Mouse (Mus musculus): ENCODE measurements at regions not wholly inside any gene's neighbourhood (a gene's known extent, or its start where the extent isn't known, plus 50 kb on each side); places are given as distances from the start of the nearest gene placed in this dataset.

DNA sequence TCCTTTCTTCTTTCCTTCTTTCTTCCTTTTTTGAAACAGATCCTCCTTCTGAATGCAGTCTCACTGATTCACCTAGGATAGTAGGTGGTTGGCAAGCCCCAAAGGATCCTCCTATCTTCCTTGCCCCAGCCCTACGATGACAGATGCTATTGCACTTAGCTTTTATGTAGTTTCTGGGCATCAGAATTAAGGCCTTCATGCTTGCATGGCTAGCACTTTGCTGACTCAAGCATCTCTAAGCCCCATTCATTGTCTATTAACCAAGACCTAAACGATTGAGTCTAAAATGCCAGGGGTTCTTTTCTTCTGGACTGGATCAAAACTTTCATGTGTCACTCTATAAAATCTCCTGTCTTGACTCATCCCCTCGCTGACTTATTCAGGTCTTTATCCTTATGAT is 217.3 kb upstream of the Tnp1 start:
- DNase-seq (ENCODE audit: low spot score in 2 of 2) = no peak

DNA sequence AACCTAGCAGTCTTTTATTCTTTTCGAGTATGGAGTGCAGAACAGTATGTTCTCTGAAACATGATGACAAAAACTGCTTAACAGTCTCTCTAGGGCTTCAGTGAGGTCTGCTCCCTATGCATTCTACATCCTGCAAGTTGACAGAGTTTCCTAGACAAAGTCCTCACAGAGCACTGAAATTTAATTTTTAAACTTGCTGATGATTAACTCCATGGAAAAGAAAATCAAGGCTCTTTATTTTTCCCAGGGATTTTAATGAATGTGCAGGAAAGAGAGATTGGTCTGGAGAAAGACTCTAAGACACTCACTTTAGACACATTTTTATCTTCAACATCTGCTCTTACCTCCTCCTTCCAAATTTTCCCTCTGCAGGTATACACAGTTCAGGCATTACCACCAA is 214.9 kb upstream of the Tnp1 start:
- DNase-seq (ENCODE audit: low spot score in 2 of 2) = no peak

DNA sequence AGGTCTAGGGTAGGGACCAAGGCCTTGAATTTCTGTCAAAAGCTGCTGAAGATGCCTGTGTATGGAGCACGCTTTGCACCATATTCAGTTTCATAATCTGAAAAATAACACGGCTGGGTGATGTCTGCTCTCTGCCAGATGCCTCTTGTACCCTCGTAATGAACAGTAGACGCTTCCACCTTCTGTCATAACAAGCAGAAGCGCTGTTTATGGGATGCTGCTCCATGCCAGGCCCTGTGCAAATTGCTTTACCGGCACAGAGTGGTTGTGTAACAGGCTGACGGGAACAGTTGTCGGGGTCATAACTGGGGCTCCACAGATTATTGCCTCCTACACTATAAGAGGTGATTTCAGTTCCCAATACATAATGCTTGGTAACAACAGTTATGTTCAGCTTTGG is 211.5 kb upstream of the Tnp1 start:
- peak; percentile 64 to 72 for DNase-seq (ENCODE audit: low spot score in 2 of 2)

DNA sequence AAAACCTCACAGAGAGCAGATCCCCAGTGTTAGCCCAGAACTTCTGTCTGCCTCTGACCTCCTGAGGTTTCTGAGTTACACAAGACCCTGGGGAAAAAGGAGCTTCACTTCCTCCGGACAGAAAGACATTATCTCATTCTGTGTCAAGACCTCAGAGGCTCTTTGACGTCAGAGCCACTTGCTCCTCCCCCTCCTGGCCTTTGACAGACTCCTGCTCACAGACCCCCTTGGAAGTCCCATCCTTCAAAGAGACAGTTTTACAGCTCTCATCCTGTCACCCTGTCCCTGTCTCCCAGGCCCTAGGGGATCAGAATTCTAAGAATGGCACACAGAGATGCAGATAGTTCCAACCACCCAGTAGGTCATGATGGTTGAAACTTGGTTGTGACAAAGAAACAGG is 206.2 kb upstream of the Tnp1 start:
- no peak for DNase-seq (ENCODE audit: low spot score in 2 of 2)

DNA sequence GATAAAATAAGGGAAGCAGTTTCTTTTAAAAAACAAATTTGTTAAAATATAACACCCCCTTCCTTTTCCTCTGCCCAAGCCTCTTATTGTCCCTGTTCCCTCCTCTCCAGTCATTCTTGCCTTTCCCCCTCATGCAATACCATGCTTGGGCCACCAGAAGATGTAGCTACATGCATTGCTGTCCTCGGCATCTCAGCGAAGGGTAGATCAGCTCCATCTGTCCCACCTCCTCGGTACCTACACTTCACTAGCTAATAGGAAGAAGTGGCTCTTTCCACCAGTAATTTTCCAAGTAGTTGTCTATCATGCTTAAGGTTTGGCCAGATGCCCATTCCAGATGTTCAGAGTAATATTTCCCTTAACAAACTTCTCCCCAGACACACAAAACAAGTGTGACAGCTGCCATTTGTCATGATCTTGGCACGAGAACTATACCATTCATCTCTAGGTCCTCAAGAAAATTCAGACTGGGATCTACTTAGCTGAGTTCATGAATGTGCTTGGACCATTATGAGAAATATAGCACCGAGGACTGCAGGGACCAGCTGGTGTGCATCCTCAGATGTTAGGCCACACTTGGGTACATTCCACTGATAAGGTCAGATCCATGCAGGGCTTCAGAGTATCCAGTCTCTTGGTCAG is 198.7 kb upstream of the Tnp1 start:
- DNase-seq (ENCODE audit: low spot score in 2 of 2) = no peak

DNA sequence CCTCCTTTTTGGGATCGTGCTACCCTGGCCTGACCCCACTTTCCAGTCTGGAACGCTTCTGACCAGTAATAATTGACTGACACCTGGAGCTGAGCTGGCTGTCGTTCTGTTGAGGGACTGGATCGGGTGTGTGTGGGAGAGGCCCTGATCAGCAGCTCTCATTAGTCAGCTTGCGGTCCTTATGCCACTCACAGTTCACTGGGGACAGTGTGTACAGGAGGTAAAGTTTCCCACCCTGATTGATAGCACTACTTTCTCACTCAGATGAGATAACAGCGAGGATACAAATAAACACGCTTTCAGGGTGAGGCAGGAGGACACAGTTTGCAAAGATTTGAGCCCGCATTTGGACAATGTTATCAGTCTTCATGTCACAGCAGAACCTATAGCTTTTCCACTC is 191.7 kb upstream of the Tnp1 start:
- DNase-seq (ENCODE audit: low spot score in 2 of 2) = peak in 1 of 2 experiments; percentile 5

DNA sequence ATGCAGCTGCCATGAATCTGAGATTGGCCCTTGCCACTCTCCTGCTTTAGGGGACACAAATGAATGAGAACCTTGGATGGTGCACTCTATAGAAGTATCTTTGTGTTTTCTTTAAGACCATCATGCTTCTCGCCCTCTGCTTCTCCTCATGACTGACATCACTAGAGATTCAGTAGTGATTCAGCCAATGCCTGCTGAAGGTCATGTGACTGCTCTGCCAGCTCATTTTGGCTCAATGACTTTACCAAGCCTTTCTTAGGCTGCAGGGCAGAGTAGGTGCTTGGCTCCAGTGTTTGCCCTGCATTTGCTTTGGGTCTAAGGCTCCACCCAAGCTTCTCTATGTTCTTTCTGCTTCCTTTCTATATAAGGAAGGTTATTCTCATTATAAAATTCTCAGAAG is 190.1 kb upstream of the Tnp1 start:
- no peak for DNase-seq (ENCODE audit: low spot score in 2 of 2)

DNA sequence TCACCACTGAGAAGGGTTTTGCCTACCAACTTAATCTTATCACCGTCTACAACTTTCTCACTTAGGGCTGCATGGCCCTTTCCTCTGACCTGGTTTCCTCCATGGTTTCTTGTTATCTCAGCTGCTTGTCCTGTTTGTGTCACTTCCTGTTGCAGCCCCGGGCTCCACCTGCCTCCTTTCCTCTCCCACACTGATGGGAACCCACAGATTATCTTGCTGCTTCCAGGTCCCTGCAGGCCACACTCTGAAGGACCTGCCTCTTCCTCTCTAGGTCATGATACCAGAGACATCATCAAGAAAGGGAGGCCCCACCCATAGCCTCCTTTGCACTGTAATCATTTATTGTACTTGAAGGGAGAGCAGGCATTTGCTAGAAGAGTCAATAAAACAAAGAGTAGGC is 184.4 kb upstream of the Tnp1 start:
- DNase-seq (ENCODE audit: low spot score in 2 of 2) = no peak

DNA sequence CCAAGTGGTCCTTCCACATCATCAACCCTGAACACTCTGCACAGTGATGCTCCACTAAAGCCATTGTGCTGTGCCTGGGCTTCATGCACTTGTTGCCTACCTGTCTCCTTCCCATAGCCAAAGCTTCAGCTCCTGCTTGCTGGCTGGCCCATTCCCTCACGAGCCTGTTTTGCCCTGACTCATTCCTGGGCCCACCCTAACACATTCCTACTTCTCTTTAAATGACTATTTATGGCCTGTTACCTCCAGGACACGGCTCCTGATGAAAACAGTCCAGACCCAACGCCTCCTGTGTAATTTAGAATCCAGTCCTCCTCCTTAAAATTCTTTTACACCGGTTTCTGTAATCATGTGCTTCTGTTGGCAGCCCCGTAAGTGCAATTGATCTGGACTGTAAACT is 175.1 kb upstream of the Tnp1 start:
- DNase-seq (ENCODE audit: low spot score in 2 of 2) = no peak

DNA sequence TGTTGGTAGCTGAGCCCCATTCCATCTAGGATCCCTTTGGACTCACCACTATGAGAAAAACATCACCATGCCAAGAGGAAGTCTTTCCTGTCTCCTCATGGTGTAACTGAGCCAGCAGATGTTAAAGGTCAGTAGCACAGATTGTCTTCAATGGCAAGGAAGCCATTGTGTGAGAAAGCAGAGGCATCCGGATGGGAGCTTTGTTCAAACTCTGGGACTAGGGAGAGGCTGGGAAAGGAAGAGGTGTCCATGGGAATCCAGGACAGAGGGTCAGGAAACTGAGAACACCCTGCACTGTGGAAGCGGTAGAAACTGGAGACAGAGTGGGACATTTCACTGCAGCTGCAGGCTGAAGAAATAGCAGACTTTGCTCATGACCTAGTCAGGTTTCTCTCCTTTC is 173.1 kb upstream of the Tnp1 start:
- no peak for DNase-seq (ENCODE audit: low spot score in 2 of 2)

DNA sequence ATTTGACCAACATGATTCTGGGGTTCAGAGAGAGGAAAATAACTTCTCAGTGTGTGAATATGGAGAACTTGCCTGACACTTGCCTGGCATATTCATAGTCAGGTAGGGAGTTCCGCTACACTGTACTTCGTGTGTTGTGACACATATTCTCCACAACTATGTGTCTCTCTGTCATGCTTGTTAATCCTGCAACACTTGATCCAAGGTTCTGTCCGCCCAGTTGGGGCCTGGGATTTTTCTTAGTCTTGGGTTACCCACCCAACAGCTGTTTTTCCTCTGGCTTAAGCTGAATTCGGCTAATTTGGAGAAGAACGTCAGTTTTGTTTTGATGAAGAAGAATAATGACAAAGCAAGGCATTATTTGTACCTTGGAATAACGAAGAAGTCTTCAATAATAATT is 168.8 kb upstream of the Tnp1 start:
- DNase-seq (ENCODE audit: low spot score in 2 of 2) = no peak

DNA sequence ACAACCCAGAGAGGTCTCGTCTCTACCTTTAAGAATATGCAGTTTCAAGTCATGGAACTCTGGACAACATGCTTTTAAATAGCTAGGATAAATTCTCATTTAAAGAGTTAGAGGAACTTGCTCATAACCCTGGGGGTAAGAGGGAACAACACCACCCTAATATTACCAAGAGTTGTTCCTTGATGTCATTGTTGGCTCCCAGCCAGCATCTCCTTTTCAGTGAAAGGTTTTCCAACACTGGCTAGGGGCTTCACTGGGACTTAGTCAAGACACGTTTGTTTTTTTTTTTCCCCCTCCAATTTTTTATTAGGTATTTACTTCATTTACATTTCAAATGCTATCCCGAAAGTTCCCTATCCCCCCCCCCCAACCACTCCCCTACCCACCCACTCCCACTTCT is 163.1 kb upstream of the Tnp1 start:
- no peak for DNase-seq (ENCODE audit: low spot score in 2 of 2)

DNA sequence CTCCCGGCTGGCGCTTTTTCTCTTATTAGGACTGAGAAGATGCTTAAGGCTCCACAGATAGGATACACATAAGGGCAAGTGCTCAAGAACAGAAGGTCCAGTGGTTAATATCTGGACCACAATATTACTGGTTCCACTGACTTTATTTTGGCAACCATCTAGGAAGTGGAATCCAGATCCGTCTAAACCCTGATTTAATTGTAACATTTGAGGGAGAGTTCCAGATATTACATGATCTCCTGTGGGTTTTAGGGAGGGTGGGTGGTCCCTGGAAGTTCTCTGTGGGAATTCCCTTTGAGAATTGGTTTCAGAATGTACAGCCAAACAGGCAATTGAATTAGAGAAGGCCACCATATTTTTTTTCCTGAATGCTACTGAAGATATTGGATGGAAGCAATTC is 161.4 kb upstream of the Tnp1 start:
- DNase-seq (ENCODE audit: low spot score in 2 of 2) = no peak

DNA sequence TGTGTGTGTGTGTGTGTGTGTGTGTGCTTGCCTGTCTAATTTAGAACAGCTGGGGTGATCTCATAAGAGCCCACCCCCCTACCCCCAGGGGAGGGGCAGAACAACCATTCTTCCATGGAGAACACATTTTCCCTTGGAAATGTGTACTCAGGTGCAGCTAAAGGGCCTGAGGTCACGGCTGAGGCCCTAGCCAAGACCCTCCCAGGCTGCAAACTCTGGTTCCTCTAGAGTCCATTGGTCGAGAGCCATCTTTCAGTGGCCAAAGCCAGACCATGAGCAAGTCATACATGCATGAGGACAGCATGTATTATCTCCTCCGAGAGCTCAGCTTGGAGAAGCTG is 154.9 kb upstream of the Tnp1 start:
- no peak for DNase-seq (ENCODE audit: low spot score in 2 of 2)

DNA sequence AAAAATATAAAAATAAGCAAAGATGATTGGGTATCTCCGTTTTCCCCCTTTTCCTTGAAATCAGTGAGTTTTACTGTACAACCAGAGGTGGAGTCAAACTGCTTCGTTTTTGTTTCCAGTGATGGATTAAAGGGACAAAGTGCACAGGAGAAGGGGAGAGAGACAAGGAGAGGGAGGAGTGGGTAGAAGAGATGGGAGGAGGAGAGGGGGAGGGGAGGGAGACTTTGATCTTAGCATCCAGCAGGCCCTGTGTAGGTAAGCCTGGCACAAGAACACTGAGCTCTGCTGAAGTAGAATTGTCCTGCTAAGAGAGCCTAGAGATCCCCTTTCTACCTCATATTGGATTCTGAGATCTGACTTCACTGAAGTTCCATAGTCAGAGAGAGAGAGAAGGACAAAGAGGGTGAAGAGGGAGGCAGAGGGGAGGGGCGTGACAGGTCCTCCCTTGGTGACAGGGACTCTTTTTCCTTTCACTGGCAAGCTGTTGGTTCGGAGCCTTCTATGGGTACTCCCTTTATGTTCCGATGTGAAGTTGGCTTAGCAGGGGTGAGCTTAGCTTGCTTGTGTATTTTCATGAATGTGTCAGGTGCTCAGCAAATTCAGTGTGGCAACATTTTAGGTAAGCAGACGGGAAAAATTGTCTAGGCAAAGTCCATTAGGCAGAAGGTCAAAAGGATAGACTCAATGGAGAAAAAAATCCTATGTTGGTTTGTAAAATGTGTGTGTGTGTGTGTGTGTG is 154.4 kb upstream of the Tnp1 start:
- DNase-seq (ENCODE audit: low spot score in 2 of 2) = no peak

DNA sequence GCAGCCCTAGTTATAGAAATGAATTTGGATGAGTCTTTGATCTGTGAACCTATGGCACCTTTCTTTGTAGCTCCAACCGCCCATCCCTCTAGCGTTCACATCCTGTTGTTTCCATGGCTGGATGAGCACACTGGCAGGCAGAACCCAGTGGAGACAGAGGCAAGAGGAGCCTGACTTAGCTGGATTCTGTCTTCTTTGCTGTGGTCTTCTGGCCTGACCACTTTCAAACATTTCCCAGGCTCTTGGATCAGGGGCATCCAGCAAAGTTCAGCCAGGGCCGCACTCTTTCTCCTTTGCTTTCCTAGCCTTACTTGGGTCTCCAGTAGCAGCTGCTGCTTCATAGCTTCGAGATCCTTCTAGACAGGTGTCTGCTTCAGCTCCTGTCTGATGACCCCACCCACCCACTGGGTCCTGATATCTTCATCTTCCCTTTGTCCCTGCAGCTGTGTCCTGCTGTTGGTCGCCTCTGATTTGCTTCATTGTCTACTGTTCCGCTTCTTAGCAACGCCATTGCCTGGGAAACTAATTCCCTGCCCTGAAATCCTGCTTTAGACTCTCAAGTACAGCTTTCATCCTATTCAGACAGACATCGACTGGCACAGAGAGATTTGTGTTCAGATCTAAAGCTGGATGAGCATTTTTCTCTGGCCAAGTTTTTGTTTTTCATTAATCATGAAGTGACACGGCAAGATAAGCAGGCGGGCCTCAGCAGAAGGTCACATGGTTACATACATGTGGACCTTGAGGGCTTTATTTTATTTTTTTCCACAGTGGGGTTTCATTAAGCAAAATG is 153.6 kb upstream of the Tnp1 start:
- peak; percentile 6 to 15 for DNase-seq (ENCODE audit: low spot score in 2 of 2)

DNA sequence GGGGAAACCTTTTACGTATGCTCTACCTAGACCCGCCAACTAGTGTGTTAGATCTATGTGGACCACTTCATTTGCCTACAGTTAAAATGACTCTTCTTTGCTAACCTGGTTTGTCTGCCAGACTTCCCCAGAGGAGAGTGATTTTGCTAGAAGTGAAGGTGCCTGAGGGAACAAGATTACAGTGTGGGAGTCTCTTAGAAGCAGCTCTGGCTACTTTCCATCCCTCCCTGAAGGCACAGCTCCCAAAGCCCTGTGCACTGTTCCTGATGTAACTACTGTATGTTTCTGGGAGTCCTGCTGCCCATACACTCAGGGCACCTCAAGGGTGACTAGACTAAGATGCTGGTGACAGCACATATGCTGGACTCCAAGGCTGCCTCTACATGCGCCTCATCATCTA is 144.5 kb upstream of the Tnp1 start:
- DNase-seq (ENCODE audit: low spot score in 2 of 2) = no peak

DNA sequence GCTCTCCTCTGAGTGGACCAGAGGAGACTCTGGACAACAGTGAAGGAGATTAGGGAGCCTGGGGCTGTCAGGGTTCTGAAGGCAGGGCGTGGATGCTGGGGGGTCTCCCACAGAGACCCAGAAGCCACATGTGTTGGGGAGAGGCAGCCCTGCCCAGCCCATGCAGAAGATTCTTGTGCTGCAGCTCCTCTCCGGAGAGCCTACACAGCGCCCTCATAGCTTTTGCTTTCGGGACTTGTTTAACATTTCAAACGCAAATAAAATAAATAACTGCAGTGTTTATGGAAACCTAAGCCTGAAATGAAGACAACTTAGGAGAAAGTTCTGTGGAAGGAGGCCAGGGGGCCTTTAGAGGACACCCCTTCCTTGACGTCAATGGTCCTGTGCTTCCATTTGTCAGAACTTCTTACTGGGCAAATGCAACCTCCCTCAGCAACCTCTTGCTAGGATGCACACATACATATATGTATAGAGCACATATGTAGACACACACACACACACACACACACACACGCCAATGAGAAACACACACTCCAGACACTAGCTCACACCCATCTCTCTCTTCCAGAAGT is 143.8 kb upstream of the Tnp1 start:
- DNase-seq (ENCODE audit: low spot score in 2 of 2) = no peak

DNA sequence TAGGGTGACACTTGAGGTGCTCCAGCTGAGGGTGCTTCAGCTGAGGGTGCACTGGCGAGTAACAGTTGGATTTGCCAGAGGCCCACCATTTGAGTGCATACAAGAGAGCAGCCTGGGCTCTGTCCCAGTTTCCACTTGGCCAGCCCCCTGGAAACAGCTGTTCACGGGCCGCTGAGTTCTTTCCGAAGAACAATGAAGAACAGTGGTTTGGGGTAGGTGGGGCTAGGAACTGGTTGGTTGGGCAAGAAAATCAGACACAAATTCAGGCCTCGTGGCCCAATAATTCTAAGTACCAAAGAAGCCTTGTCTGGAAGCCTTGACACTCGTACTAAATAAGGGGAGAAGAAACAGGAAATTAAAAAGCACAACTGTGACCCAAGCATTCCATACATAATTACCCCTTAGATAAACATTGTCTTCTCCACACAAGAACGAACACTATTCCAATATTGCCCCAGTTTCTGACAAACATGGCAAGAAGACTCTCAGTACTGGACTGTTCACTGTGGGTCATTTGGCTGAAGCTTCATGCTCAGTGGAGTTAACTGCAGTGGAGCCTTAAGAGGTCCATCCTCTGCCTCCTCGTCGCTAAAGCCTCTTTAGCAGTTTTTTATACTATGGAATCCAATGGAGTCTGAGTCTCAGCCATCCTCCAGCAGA is 137.9 kb upstream of the Tnp1 start:
- DNase-seq (ENCODE audit: low spot score in 2 of 2) = peak in 1 of 2 experiments; percentile 9

DNA sequence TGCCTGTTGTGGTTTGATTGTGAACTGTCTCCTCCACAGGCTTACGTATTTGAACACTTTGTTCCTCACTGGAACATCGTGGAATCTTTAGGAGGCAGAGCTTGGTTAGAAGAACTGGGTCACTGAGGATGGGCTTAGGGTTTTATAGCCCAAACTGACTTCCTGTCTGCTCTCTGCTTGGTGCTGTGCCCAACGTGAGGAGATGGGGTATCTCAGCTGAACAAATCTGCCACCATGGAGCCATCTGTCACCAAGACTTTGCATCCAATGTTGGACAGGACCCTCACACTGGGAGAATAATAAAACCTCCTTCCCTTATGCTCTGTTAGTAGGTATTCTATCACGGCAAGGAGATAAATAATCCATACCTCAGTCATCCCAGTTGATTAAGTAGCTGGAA is 134.2 kb upstream of the Tnp1 start:
- DNase-seq (ENCODE audit: low spot score in 2 of 2) = no peak

DNA sequence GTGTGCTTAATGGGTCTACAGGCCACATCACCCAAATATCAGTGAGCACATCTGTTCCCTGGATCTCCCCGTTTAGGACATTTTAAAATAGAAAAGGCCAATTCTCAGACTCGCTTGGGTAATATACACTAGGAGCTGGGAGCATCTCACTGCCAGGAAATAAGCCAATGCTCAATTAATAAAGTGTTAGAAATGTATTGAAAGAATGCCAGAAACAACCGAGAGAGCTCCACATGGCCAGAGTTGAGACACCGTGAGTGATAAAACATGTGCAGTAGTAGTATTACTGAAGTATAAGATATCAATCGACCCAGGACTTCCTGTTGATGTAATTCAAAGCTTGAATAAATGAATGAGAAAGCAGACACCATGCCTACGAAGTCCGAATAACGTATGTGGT is 127.1 kb upstream of the Tnp1 start:
- no peak for DNase-seq (ENCODE audit: low spot score in 2 of 2)

All from layer of hippocampus, adult 8-10 months (tissue).